Mouse (Mus musculus) heart, embryonic 13.5 days (tissue): ENCODE data around the gene Camsap1. TPM values are rescaled to one million over a fixed set of nuclear protein-coding genes. Genes with fewer than 3 reads are reported as not detected.

ENCODE experiments used
- ATAC-seq: fragments of 200-750 bp; cut with Nextera tagmentation; 2 replicates; pipeline ENCODE4 v1.8.0; 2017; ENCODE audit warnings: moderate TSS enrichment; ENCODE audit not compliant: insufficient number of reproducible peaks, low FRiP score, low TSS enrichment; ENCODE audit errors: extremely low read depth
- H3K27ac ChIP-seq: fragments of 300-500 bp; sonication (generic); replicated peaks from 2 replicates; pipeline ENCODE4 v1.5.1; 2015; ENCODE audit warnings: moderate library complexity, mild to moderate bottlenecking, inconsistent platforms
- H3K27me3 ChIP-seq: fragments of 300-500 bp; sonication (generic); replicated peaks from 2 replicates; pipeline ENCODE4 v1.6.1; 2015; ENCODE audit warnings: mild to moderate bottlenecking, inconsistent platforms
- H3K36me3 ChIP-seq: fragments of 300-500 bp; sonication (generic); 2 replicates; pipeline ENCODE4 v1.6.1; 2015; ENCODE audit warnings: mild to moderate bottlenecking, inconsistent platforms
- H3K4me1 ChIP-seq: fragments of 300-500 bp; sonication (generic); 2 replicates; pipeline ENCODE4 v1.6.1; 2015; ENCODE audit warnings: inconsistent platforms
- H3K4me2 ChIP-seq: fragments of 300-500 bp; sonication (generic); 2 replicates; pipeline ENCODE4 v1.6.1; 2015; ENCODE audit warnings: inconsistent platforms, mild to moderate bottlenecking, moderate library complexity
- H3K4me3 ChIP-seq: fragments of 300-500 bp; sonication (generic); 2 replicates; pipeline ENCODE4 v1.5.1; 2015; ENCODE audit warnings: moderate library complexity, mild to moderate bottlenecking, inconsistent platforms
- H3K9ac ChIP-seq: fragments of 300-500 bp; sonication (generic); 2 replicates; pipeline ENCODE4 v1.6.1; 2015; ENCODE audit warnings: inconsistent platforms, mild to moderate bottlenecking, moderate library complexity
- H3K9me3 ChIP-seq: fragments of 300-500 bp; sonication (generic); 2 replicates; pipeline ENCODE4 v1.6.1; 2016; ENCODE audit warnings: inconsistent platforms
- WGBS: fragments of 180-500 bp; shearing (Covaris S2); methylation state at CpG from one replicate; pipeline ENCODE4 v1.1.7; 2015; ENCODE audit warnings: mixed read lengths; 5-methylcytosine and 5-hydroxymethylcytosine counted together
- polyA plus RNA-seq: library from polyadenylated mRNA; unstranded; fragments of >200 nt; fragmentation: Nextera tagmentation; extraction: Ambion mirVana; gene quantifications from 2 replicates; pipeline ENCODE4 v1.2.1, GENCODE M21; 2015

The Camsap1 gene
- polyA plus RNA-seq, result 6.6 and 11.6 TPM in 2 replicates

DNA sequence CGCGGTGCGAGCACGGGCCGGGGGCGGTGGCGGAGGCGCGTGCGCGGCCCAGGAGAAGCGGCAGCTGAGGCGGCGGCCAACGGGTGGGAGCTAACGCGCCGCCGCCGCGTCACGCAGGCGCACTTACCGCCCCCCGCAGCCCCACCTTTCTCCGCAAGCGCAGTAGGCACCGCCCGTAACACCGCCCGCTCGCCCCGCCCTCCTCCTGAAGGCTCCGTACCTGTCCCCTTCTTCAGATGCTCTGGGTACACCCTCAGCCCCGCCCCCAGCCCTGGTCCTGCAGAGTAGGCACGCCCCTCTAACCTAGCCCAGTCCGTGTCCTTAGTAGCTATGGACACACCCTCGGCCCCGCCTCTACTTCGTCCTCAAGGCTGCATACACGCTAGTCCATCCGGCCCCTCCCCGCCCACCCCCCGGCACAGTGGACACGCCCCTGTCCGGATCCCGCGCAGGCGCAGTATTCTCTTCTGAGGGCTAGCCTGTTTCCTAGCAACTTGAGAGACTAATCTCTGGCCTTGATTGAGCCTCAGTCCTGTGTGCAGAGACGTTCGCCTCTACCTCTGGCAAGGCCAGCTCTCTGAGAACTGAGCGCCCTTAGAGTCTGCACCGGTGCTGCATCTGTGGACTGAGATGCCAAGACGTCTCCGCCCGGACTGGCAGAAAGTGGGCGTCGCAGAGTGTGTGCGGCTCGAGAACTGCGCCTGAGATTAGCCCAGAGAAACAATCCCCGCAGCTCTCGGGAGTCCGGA is at the start of gene Camsap1:
Gene Camsap1 (minus strand): TSS at position 124 of the 749 bp plus-strand sequence.
- H3K27ac ChIP-seq, result peak within 1 kb of the TSS; percentile 89
- H3K27me3 ChIP-seq, result no peaks in the 10 kb centered on the region
- H3K4me3 ChIP-seq, result peak within 1 kb of the TSS; percentile 96
- no peaks in the 10 kb centered on the region for H3K36me3 ChIP-seq
- no peaks in the 10 kb centered on the region for H3K9me3 ChIP-seq
- H3K4me2 ChIP-seq, result peak within 1 kb of the TSS; percentile 97
- peak; percentile 100 for ATAC-seq
- under 1% methylated on average over 56 of the region's 64 CpGs for WGBS
- H3K4me1 ChIP-seq, result peaks cover 49% of the 10 kb centered on the region
- peak within 1 kb of the TSS; percentile 98 for H3K9ac ChIP-seq

DNA sequence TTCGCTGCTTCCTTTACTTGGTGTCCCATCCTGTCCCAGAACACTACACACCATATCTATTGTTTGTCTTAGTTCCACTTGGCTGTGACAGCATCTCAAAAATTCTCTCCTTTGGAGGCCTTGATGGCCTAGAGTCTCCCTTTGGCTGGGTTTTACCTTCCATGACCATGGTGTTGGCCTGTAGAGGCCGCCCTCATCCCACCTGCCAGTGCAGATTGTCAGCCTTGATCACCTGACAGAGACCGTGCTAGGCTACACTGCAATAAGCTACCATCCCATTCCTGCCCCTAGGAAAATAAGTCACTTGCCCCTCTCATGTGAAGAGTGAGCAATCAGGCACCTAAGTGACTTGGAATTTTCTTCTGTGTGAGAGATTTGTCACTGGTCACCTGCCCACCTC is 47.2 kb upstream of the Camsap1 start:
- Histone ChIP-seq H3K4me1 (no peaks in the 10 kb centered on the region), H3K36me3 (no peaks in the 10 kb centered on the region), H3K9me3 (no peaks in the 10 kb centered on the region), H3K27ac (no peak overlapping the region), H3K9ac (no peak overlapping the region), H3K4me2 (no peak overlapping the region), H3K4me3 (no peak overlapping the region), H3K27me3 (peaks cover 17% of the 10 kb centered on the region)
- 38% methylated on average over 3 of the region's 3 CpGs for WGBS
- ATAC-seq, result no peak

DNA sequence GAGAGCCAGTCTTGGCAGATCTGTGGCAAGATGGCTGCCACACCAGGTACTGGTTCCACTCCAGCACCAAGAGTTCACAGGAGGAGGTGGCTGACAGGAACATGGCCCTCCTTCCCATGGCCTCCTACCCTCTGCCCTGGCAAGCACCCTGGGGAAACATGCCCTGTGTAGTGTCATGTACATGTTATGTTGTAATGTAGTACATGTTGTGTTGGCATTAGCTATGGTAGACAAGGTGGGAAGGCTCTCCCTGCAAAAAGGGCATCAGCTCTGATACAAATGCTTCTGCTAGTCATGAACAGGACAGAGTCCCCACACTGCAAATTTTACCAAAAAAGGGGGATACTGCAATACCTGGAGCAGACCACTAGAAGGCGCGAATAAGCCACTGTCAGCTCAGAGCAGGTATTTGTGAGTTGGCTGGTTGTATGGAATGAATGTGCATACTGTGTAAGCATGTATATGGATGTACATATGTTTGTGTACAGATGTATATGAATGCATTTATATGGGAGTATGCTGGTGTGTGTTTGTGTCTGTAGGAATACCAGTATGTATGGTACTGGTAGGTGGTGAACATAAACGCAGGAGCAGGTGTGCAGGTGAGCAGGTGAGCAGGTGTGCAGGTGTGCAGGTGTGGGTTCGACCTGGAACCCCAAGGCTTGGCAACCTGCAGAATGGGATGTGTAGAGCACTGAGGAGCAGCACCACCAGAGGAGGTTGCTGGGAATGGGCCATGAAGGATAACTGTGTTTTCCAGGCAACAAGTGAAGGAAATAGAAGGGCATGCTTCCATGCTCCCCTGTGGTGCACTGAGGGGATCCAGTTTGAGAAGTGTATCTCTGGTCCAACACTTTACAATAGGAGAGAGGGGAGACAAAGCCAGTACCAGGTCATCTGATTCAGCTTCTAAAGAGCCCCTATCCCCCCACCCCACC is 41.3 kb upstream of the Camsap1 start:
- no peaks in the 10 kb centered on the region for H3K9me3 ChIP-seq
- no peak for ATAC-seq
- no peak overlapping the region for H3K9ac ChIP-seq
- no peaks in the 10 kb centered on the region for H3K36me3 ChIP-seq
- H3K4me2 ChIP-seq, result no peak overlapping the region
- H3K4me3 ChIP-seq, result no peak overlapping the region
- 0 out of 2 replicates have a peak, but pooled peaks cover 7% of the 10 kb centered on the region for H3K27me3 ChIP-seq
- H3K27ac ChIP-seq, result no peak overlapping the region
- WGBS, result 29% methylated on average over 4 of the region's 4 CpGs
- peaks cover 18% of the 10 kb centered on the region for H3K4me1 ChIP-seq

DNA sequence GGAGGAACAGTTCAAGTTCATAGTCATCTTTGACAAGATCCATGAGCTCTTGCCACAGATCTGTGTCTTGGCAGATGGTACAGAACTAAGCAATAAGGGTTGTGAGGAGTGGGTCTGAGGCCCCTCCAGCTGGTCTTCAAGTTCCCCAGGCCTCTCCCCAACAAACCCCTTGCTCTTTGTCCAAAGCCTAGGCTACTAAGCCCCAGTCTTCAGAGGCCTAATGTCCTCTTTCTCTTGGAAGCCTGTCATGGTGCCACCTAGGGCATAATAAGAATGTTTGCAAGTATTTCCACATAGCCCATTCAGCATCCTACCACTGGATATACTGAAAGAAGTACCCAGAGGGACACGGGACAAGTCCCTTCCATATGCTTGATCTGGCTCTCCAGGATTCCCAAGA is 39.5 kb upstream of the Camsap1 start:
- H3K36me3 ChIP-seq, result no peaks in the 10 kb centered on the region
- 81% methylated on average over 1 of the region's 1 CpGs for WGBS
- no peak overlapping the region for H3K9ac ChIP-seq
- H3K9me3 ChIP-seq, result no peaks in the 10 kb centered on the region
- ATAC-seq, result no peak
- H3K4me1 ChIP-seq, result peaks cover 36% of the 10 kb centered on the region
- H3K4me3 ChIP-seq, result no peak overlapping the region
- no peak overlapping the region for H3K27ac ChIP-seq
- no peaks in the 10 kb centered on the region for H3K27me3 ChIP-seq
- no peak overlapping the region for H3K4me2 ChIP-seq

DNA sequence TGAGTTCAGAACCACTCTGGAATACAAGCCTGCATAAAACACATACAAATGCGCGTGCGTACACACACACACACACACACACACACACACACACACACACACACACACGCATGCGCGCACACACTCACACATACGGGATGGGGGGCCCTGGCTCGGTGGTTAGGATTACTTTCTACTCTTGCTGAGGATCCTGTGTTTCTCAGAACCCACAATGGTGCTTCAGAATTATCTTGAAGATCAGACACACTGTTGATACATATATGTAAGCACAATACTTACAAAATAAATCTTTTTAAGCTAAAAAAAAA is 39.1 kb upstream of the Camsap1 start:
- WGBS, result 75% methylated on average over 8 of the region's 8 CpGs
- H3K27ac ChIP-seq, result peak overlapping the region; percentile 56
- no peaks in the 10 kb centered on the region for H3K27me3 ChIP-seq
- H3K36me3 ChIP-seq, result no peaks in the 10 kb centered on the region
- no peak for ATAC-seq
- H3K4me2 ChIP-seq, result peak overlapping the region; percentile 74
- H3K9ac ChIP-seq, result peak overlapping the region; percentile 65
- no peaks in the 10 kb centered on the region for H3K9me3 ChIP-seq
- peaks cover 40% of the 10 kb centered on the region for H3K4me1 ChIP-seq
- peak overlapping the region; percentile 81 for H3K4me3 ChIP-seq

DNA sequence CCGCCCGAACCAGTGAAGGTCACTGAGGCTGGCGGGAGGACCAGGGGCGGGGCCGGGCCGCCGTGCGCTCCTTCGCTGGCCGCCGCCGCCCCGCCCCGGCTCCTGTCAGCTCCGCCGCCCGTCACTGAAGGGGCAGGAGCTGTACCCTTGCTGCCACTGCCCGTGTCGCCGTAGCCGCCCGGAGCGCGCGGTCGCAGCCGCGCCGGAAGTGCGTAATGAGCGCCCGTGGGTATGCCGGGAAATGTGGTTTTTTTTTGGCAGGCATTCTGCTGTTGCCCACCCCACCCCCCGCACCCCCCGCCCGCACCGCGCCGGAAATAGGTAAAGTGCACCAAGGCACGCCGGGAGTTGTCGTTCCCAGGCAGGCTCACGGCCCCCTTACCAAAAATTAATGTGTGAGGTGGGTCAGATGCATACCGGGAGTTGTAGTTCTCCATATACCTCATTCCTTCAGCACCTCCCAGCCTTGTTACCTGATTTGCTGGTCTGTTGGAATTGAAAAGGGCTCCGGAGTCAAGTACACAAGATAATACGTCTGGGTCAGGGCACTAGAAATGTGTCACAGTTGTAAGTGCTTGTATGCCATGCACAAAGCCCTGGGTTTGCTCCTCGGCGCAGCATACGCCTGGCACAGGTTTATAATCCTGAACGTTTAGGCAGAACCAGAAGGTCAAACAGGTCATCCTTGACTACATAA is 38.6 kb upstream of the Camsap1 start, which contains the start of gene Ubac1:
Gene Ubac1 (minus strand): TSS at position 187 of the 697 bp plus-strand sequence.
- WGBS, result 5% methylated on average over 50 of the region's 50 CpGs
- peak within 1 kb of the TSS; percentile 74 for H3K4me2 ChIP-seq
- peak; percentile 89 for ATAC-seq
- no peaks in the 10 kb centered on the region for H3K27me3 ChIP-seq
- peak within 1 kb of the TSS; percentile 92 for H3K9ac ChIP-seq
- H3K4me1 ChIP-seq, result peaks cover 45% of the 10 kb centered on the region
- no peaks in the 10 kb centered on the region for H3K36me3 ChIP-seq
- no peaks in the 10 kb centered on the region for H3K9me3 ChIP-seq
- H3K4me3 ChIP-seq, result peak within 1 kb of the TSS; percentile 81
- peak within 1 kb of the TSS; percentile 96 for H3K27ac ChIP-seq

DNA sequence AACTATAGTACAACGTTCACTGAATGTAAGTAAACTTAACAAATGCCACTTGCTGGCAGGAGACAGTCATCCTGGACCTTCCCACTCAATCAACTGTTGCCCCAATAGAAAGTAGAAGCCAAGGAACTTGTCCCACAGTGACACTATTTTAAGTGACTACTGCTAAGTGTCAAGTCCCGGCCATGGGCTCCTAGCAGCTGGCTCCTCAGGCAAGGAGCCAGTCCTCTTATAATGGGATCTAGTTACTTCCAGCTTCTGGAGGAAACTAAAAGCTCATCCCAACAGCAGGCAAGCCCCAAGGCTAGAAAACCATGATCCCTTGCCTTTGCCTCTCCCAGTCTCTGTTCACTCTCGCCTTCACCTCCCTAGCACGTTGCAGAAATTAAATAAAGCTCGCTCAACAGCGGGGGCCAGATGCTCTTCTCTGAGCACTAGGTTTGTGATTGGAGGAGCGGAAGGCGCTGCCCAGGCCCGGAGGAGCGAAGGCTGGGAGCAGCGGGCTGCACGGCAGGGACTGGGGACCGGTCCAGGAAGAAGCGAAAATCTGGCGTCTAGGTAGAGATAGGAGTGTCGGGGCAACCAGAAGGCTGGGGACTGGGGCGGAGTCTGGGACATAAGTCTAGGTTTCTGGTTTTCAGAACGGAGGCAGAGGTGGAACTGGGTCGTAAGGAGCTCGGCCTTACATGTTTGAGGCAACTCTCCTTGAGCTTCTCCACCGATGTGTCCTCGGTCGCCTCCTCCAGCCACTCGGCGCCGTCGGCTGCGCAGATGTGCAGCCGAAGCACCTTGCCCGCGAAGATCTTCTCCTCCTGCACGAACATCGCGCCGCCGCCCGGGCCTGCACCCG is 37.9 kb upstream of the Camsap1 start:
- peak overlapping the region; percentile 96 for H3K27ac ChIP-seq
- peak overlapping the region; percentile 81 for H3K4me3 ChIP-seq
- peaks cover 45% of the 10 kb centered on the region for H3K4me1 ChIP-seq
- WGBS, result under 1% methylated on average over 38 of the region's 38 CpGs
- H3K36me3 ChIP-seq, result peaks cover 2% of the 10 kb centered on the region
- 0 out of 2 replicates have a peak, but pooled peaks have one; percentile 20 for ATAC-seq
- no peaks in the 10 kb centered on the region for H3K27me3 ChIP-seq
- no peaks in the 10 kb centered on the region for H3K9me3 ChIP-seq
- peak overlapping the region; percentile 92 for H3K9ac ChIP-seq
- peak overlapping the region; percentile 74 for H3K4me2 ChIP-seq

DNA sequence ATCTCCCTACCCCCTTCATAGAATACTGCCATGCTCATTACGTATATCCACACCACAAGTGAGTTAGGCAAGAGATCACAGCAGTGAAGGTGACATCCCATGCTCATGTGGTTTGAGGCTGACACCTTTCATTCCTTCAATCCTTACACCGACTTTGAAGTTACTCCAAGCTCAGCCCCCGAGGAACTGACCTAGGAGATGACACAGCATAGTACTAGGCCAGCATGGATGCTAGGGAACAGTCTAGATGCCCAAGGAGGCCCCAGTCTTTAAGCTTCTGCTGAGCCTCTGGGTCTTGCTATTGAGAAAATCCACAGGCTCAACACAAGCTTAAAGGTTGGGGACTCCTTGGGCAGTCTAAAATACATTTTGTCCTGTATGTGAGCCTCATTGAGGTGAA is 36.8 kb upstream of the Camsap1 start:
- peak overlapping the region; percentile 92 for H3K9ac ChIP-seq
- no peaks in the 10 kb centered on the region for H3K9me3 ChIP-seq
- H3K4me1 ChIP-seq, result peaks cover 45% of the 10 kb centered on the region
- ATAC-seq, result no peak
- H3K36me3 ChIP-seq, result peaks cover 13% of the 10 kb centered on the region
- H3K4me3 ChIP-seq, result peak overlapping the region; percentile 81
- WGBS, result 64% methylated on average over 3 of the region's 3 CpGs
- H3K4me2 ChIP-seq, result peak overlapping the region; percentile 74
- peak overlapping the region; percentile 96 for H3K27ac ChIP-seq
- H3K27me3 ChIP-seq, result no peaks in the 10 kb centered on the region

DNA sequence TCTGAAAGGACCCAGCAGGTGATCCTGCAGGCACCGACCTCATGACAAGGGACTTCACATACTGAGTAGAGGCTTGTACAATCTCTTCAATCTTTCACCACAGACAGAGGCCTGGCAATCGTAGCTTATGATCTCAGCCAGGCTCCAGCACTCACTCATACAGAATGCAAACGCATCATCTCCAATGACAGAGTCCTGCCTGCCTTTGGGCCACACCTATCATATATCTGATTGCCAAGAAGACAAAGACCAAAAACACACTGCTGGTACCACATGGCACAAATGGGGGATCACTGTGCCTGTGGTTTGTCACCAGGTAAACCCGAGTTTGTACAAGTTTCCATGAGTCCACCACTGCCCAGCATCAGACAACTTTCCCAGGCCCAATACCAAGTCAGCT is 34.2 kb upstream of the Camsap1 start:
- 45% methylated on average over 4 of the region's 4 CpGs for WGBS
- H3K9ac ChIP-seq, result peak overlapping the region; percentile 38; the same call in 1 of the 2 replicates
- no peak for ATAC-seq

DNA sequence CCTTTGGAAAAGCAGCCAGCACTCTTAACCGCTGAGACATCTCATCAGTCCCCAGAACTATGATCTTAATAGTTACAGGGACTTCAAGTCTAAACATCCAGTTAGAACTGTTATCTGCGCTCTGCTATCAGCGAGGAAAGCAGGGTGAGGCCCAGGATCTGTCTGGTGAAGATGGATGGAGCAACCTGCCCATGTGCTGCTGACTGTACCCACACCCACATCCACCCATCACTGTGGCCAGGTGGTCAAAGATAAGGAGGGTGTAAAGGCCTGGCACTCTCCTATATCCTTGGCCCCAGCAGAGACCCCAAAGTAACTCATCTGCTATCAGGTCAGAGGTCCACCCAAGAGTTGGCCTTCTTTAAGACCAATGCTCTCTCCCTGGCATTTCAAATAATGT is 30.6 kb upstream of the Camsap1 start:
- no peaks in the 10 kb centered on the region for H3K27me3 ChIP-seq
- peaks cover 35% of the 10 kb centered on the region for H3K4me1 ChIP-seq
- H3K4me3 ChIP-seq, result no peak overlapping the region
- ATAC-seq, result peak; percentile 62; the same call in 1 of the 2 replicates
- H3K27ac ChIP-seq, result no peak overlapping the region; the same call in 1 of the 2 replicates
- no peaks in the 10 kb centered on the region for H3K9me3 ChIP-seq
- H3K9ac ChIP-seq, result no peak overlapping the region
- H3K4me2 ChIP-seq, result peak overlapping the region; percentile 31; the same call in 1 of the 2 replicates
- H3K36me3 ChIP-seq, result peaks cover 75% of the 10 kb centered on the region
- WGBS, result 72% methylated on average over 3 of the region's 3 CpGs

More for the DNA sequence above, 34.2 kb upstream of the Camsap1 start:
- Histone ChIP-seq H3K27ac (no peak overlapping the region), H3K36me3 (peaks cover 39% of the 10 kb centered on the region), H3K27me3 (no peaks in the 10 kb centered on the region), H3K4me3 (no peak overlapping the region), H3K4me1 (peaks cover 58% of the 10 kb centered on the region), H3K4me2 (peak overlapping the region; percentile 31), H3K9me3 (no peaks in the 10 kb centered on the region)
